In genomic region chr4:136648922-136649479, GRCm38 (mm10) we compare ENCODE assay signal across 7 mouse cellular contexts. TPM values are rescaled to one million over a fixed set of nuclear protein-coding genes. Genes with fewer than 3 reads are reported as not detected.
A peak's percentile ranks its signal among the peaks of the same experiment; 100 is the strongest.
DNase-seq lines count a peak whose midpoint lies in the region; ATAC-seq and TF ChIP-seq lines count a peak whose summit lies in the region.

No protein-coding gene starts in this region.

- ATAC-seq in common myeloid progenitor, adult 5-6 weeks (replicated peaks; ENCODE audit: low read depth, poor library complexity, severe bottlenecking), result peak; percentile 55
- ATAC-seq in intestine, embryonic 15.5 days, result peak; percentile 66
- ATAC-seq in midbrain, embryonic 12.5 days (ENCODE audit: low FRiP score, low read depth), result no peak

- TF ChIP-seq POLR2A in spleen, adult 2 months (IDR thresholded peaks at IDR 0.05; ENCODE audit: low read depth, low read length), result no peak

- no peak overlapping the region for H3K4me3 ChIP-seq in intestine, embryonic 15.5 days (replicated peaks)
- H3K4me3 ChIP-seq in midbrain, embryonic 12.5 days, result no peak overlapping the region
- no peak overlapping the region for H3K4me3 ChIP-seq in spleen, adult 2 months (ENCODE audit: extremely low read depth, insufficient read depth, insufficient read length)

- H3K9ac ChIP-seq in intestine, embryonic 15.5 days, result 0 out of 2 replicates have a peak overlapping the region, but pooled peaks have one; percentile 0
- peak overlapping the region; percentile 31; the same call in 1 of the 2 replicates for H3K9ac ChIP-seq in midbrain, embryonic 12.5 days (replicated peaks)

- TF ChIP-seq CTCF in spleen, adult 2 months (IDR thresholded peaks at IDR 0.05; ENCODE audit: extremely low read depth, insufficient read depth, insufficient read length, insufficient replicate concordance), result peak; percentile 80; the same call in 1 of the 2 replicates

- H3K27ac ChIP-seq in intestine, embryonic 15.5 days, result peak overlapping the region; percentile 44; the same call in 1 of the 2 replicates
- 0 out of 2 replicates have a peak overlapping the region, but pooled peaks have one; percentile 39 for H3K27ac ChIP-seq in midbrain, embryonic 12.5 days (replicated peaks)
- H3K27ac ChIP-seq in spleen, adult 2 months (ENCODE audit: insufficient read depth, low read length), result no peak overlapping the region

- 13% methylated on average over 11 of the region's 11 CpGs for WGBS in intestine, embryonic 15.5 days
- 12% methylated on average over 11 of the region's 11 CpGs for WGBS in midbrain, embryonic 12.5 days
- WGBS in spleen, adult 2 months, result 48% methylated on average over 11 of the region's 11 CpGs

- 0 out of 2 replicates have a peak, but pooled peaks cover 2% of the 10 kb centered on the region for H3K36me3 ChIP-seq in intestine, embryonic 15.5 days
- peaks cover 21% of the 10 kb centered on the region for H3K36me3 ChIP-seq in midbrain, embryonic 12.5 days
- no peaks in the 10 kb centered on the region for H3K36me3 ChIP-seq in spleen, adult 2 months (ENCODE audit: control insufficient read depth, insufficient read depth, low read length)

- H3K4me1 ChIP-seq in intestine, embryonic 15.5 days (replicated peaks), result peaks cover 9% of the 10 kb centered on the region
- H3K4me1 ChIP-seq in midbrain, embryonic 12.5 days, result peaks cover 26% of the 10 kb centered on the region
- no peaks in the 10 kb centered on the region for H3K4me1 ChIP-seq in spleen, adult 2 months (ENCODE audit: control insufficient read depth, insufficient read depth, insufficient read length)

- no peaks in the 10 kb centered on the region for H3K9me3 ChIP-seq in intestine, embryonic 15.5 days
- H3K9me3 ChIP-seq in midbrain, embryonic 12.5 days, result peaks cover 6% of the 10 kb centered on the region; the same call in 1 of the 2 replicates

- intact Hi-C loops in left cerebral cortex, postnatal 14 days (cut with DNase I), result loop anchor here (5.0 kb wide), 1 partner anchor 423 kb away; no protein-coding TSS in a partner anchor

- peak overlapping the region; percentile 46 for H3K4me2 ChIP-seq in intestine, embryonic 15.5 days (replicated peaks)
- no peak overlapping the region for H3K4me2 ChIP-seq in midbrain, embryonic 12.5 days (replicated peaks)

- no peaks in the 10 kb centered on the region for H3K27me3 ChIP-seq in intestine, embryonic 15.5 days (replicated peaks)
- no peaks in the 10 kb centered on the region for H3K27me3 ChIP-seq in midbrain, embryonic 12.5 days
- no peaks in the 10 kb centered on the region for H3K27me3 ChIP-seq in spleen, adult 2 months (ENCODE audit: control insufficient read depth, insufficient read depth, low read length)

- DNase-seq in adrenal gland, adult 18-20 months (ENCODE audit: low spot score in 2 of 2), result peak; percentile 83 to 84
- peak; percentile 87 for DNase-seq in gastrocnemius, postnatal 10 days
- DNase-seq in left cerebral cortex, postnatal 14 days (ENCODE audit: low spot score in 2 of 2), result peak; percentile 91 to 92
- DNase-seq in spleen, adult 2 months (ENCODE audit: low read depth in 1 of 2, low spot score in 2 of 2), result peak; percentile 23 to 63

RNA-seq across cellular contexts. Expression of gene Lactbl1, which starts 26.6 kb away (rescaled TPM):
- not detected for total RNA-seq in adrenal gland, adult 18-20 months (2021)
- not detected in 2 replicates for total RNA-seq in common myeloid progenitor, adult 5-6 weeks (2017)
- not detected for total RNA-seq in gastrocnemius, postnatal 10 days (2021)
- not detected in 2 replicates for polyA plus RNA-seq in intestine, embryonic 15.5 days (2015; fragmentation: Nextera tagmentation; extraction: Ambion mirVana)
- total RNA-seq in left cerebral cortex, postnatal 14 days (2021), result under 1 TPM; 0.22 to 0.25 TPM
- 0.05 and 0.12 TPM in 2 replicates for polyA plus RNA-seq in midbrain, embryonic 12.5 days (2016; fragmentation: Nextera tagmentation; extraction: Ambion mirVana)
- polyA plus RNA-seq in spleen, adult 2 months (2012; rRNA removed), result 0.49 and 0.65 TPM in 2 replicates

RNA-seq across cellular contexts. Expression of gene Tex46, which starts 38.8 kb away (rescaled TPM):
- not detected for total RNA-seq in adrenal gland, adult 18-20 months (2021)
- total RNA-seq in common myeloid progenitor, adult 5-6 weeks (2017), result not detected in 2 replicates
- total RNA-seq in gastrocnemius, postnatal 10 days (2021), result not detected
- polyA plus RNA-seq in intestine, embryonic 15.5 days (2015; fragmentation: Nextera tagmentation; extraction: Ambion mirVana), result not detected in 2 replicates
- total RNA-seq in left cerebral cortex, postnatal 14 days (2021), result not detected
- polyA plus RNA-seq in midbrain, embryonic 12.5 days (2016; fragmentation: Nextera tagmentation; extraction: Ambion mirVana), result not detected in 2 replicates
- polyA plus RNA-seq in spleen, adult 2 months (2012; rRNA removed), result not detected in 2 replicates

RNA-seq across cellular contexts. Expression of gene Kdm1a, which starts 46.5 kb away (rescaled TPM):
- total RNA-seq in adrenal gland, adult 18-20 months (2021), result 10 to 100 TPM; 36.2 to 36.6 TPM
- total RNA-seq in common myeloid progenitor, adult 5-6 weeks (2017), result 91.9 and 106 TPM in 2 replicates
- total RNA-seq in gastrocnemius, postnatal 10 days (2021), result 10 to 100 TPM; 28.9 to 36.7 TPM
- polyA plus RNA-seq in intestine, embryonic 15.5 days (2015; fragmentation: Nextera tagmentation; extraction: Ambion mirVana), result 29.6 and 31.4 TPM in 2 replicates
- 100 to 1,000 TPM; 104 to 105 TPM for total RNA-seq in left cerebral cortex, postnatal 14 days (2021)
- polyA plus RNA-seq in midbrain, embryonic 12.5 days (2016; fragmentation: Nextera tagmentation; extraction: Ambion mirVana), result 113 and 128 TPM in 2 replicates
- 19.0 and 20.1 TPM in 2 replicates for polyA plus RNA-seq in spleen, adult 2 months (2012; rRNA removed)
